Mouse (Mus musculus) ES-Bruce4 (cell line): Measurements from ENCODE around the gene Castor2. TPM values are rescaled to one million over a fixed set of nuclear protein-coding genes. Genes with fewer than 3 reads are reported as not detected.

Experiments used
- H3K27ac ChIP-seq: 2 replicates; pipeline ENCODE4 v1.5.1; 2012; ENCODE audit warnings: low read length, inconsistent platforms; ENCODE audit not compliant: insufficient read depth
- H3K27me3 ChIP-seq: 2 replicates; pipeline ENCODE4 v1.6.1; 2012; ENCODE audit warnings: mild to moderate bottlenecking, low read length, inconsistent platforms; ENCODE audit not compliant: control insufficient read depth, poor library complexity, insufficient read depth, severe bottlenecking
- H3K36me3 ChIP-seq: 2 replicates; pipeline ENCODE4 v1.6.1; 2012; ENCODE audit warnings: inconsistent platforms, mild to moderate bottlenecking, low read length, moderate library complexity; ENCODE audit not compliant: control insufficient read depth, poor library complexity, insufficient read depth, severe bottlenecking
- H3K4me1 ChIP-seq: one replicate; pipeline ENCODE4 v1.8.1; 2011; ENCODE audit warnings: low read length; ENCODE audit not compliant: control insufficient read depth, insufficient read depth
- H3K4me3 ChIP-seq: 2 replicates; pipeline ENCODE4 v1.5.1; 2011; ENCODE audit warnings: low read depth, mild to moderate bottlenecking, low read length
- H3K9ac ChIP-seq: 2 replicates; pipeline ENCODE4 v1.6.1; 2012; ENCODE audit warnings: low read depth, mild to moderate bottlenecking, inconsistent platforms; ENCODE audit not compliant: poor library complexity, severe bottlenecking
- H3K9me3 ChIP-seq: replicated peaks from 2 replicates; pipeline ENCODE4 v1.6.1; 2012; ENCODE audit warnings: mild to moderate bottlenecking, low read length, inconsistent platforms; ENCODE audit not compliant: control insufficient read depth, poor library complexity, insufficient read depth, severe bottlenecking
- CTCF ChIP-seq: IDR thresholded peaks from one replicate; pipeline ENCODE4 v1.8.1; 2011; ENCODE audit warnings: low read depth, low read length
- EP300 ChIP-seq: IDR thresholded peaks from 2 replicates; pipeline ENCODE4 v1.6.1; 2011; ENCODE audit warnings: low read depth, low read length; ENCODE audit not compliant: insufficient read depth
- POLR2A ChIP-seq: IDR thresholded peaks from one replicate; pipeline ENCODE4 v1.8.1; 2011; ENCODE audit warnings: low read length; ENCODE audit not compliant: insufficient read depth
- polyA plus RNA-seq: library from polyadenylated mRNA; stranded (reverse); fragments of >200 nt; gene quantifications from 2 replicates; pipeline ENCODE4 v1.2.4, GENCODE M21; 2011; ENCODE audit warnings: low read depth; ENCODE audit not compliant: missing spikeins, insufficient read depth, insufficient read length

Gene Castor2
- polyA plus RNA-seq, 1 experiment = 11.1 TPM

- no peaks in the 10 kb centered on the region for H3K27me3 ChIP-seq
- no peak overlapping the region for H3K9ac ChIP-seq
- H3K4me1 ChIP-seq = peaks cover 2% of the 10 kb centered on the region
- no peak for TF ChIP-seq CTCF
- TF ChIP-seq EP300 = no peak
- no peak overlapping the region for H3K4me3 ChIP-seq
- no peak overlapping the region for H3K27ac ChIP-seq
- no peaks in the 10 kb centered on the region for H3K9me3 ChIP-seq
- H3K36me3 ChIP-seq = no peaks in the 10 kb centered on the region
Measured at GRCm38 (mm10) chr5:134115639-134116259, 16.2 kb downstream of the Castor2 start.

GRCm38 (mm10) chr5:134118798-134119407, 19.4 kb downstream of the Castor2 start:
- peak overlapping the region; percentile 24 for H3K27ac ChIP-seq
- peaks cover 2% of the 10 kb centered on the region for H3K4me1 ChIP-seq
- H3K9ac ChIP-seq = peak overlapping the region; percentile 57
- TF ChIP-seq CTCF = no peak
- peak; percentile 60 for TF ChIP-seq EP300
- peak; percentile 67 for TF ChIP-seq POLR2A
- no peaks in the 10 kb centered on the region for H3K27me3 ChIP-seq
- no peaks in the 10 kb centered on the region for H3K9me3 ChIP-seq
- no peaks in the 10 kb centered on the region for H3K36me3 ChIP-seq
- H3K4me3 ChIP-seq = peak overlapping the region; percentile 69

- H3K9me3 ChIP-seq = no peaks in the 10 kb centered on the region
- no peak for TF ChIP-seq EP300
- TF ChIP-seq CTCF = no peak
- TF ChIP-seq POLR2A = no peak
- H3K4me1 ChIP-seq = peaks cover 2% of the 10 kb centered on the region
- peak overlapping the region; percentile 57 for H3K9ac ChIP-seq
- H3K4me3 ChIP-seq = peak overlapping the region; percentile 69
- H3K27me3 ChIP-seq = no peaks in the 10 kb centered on the region
- no peaks in the 10 kb centered on the region for H3K36me3 ChIP-seq
- H3K27ac ChIP-seq = peak overlapping the region; percentile 24
Measured at GRCm38 (mm10) chr5:134119481-134120120, 20.1 kb downstream of the Castor2 start.

GRCm38 (mm10) chr5:134120135-134120534, 20.6 kb downstream of the Castor2 start:
- H3K9me3 ChIP-seq = no peaks in the 10 kb centered on the region

GRCm38 (mm10) chr5:134121138-134121892, 21.8 kb downstream of the Castor2 start:
- Histone ChIP-seq H3K4me3 (no peak overlapping the region), H3K9ac (no peak overlapping the region), H3K27ac (no peak overlapping the region), H3K27me3 (no peaks in the 10 kb centered on the region), H3K9me3 (no peaks in the 10 kb centered on the region), H3K4me1 (peaks cover 2% of the 10 kb centered on the region), H3K36me3 (no peaks in the 10 kb centered on the region)
- TF ChIP-seq EP300 = no peak
- TF ChIP-seq CTCF = no peak
- no peak for TF ChIP-seq POLR2A

More at GRCm38 (mm10) chr5:134120135-134120534, 20.6 kb downstream of the Castor2 start:
- Histone ChIP-seq H3K4me1 (peaks cover 2% of the 10 kb centered on the region), H3K9ac (no peak overlapping the region), H3K4me3 (no peak overlapping the region), H3K27me3 (no peaks in the 10 kb centered on the region), H3K27ac (no peak overlapping the region), H3K36me3 (no peaks in the 10 kb centered on the region)
- TF ChIP-seq CTCF (no peak), POLR2A (no peak), EP300 (no peak)
